Mouse (Mus musculus): Measurements from ENCODE around the gene Mt4. TPM values are rescaled to one million over a fixed set of nuclear protein-coding genes. Genes with fewer than 3 reads are reported as not detected.

Mt4 gene
- polyA plus RNA-seq, 1 experiment from 2014 or later = 0.92 TPM

GRCm38 (mm10) chr8:94183117-94183516, 46.1 kb downstream of the Mt4 start:
- Histone ChIP-seq H3K4me3 (replicated peaks) (peak overlapping the region; percentile 31), H3K27me3 (replicated peaks) (peaks cover 11% of the 10 kb centered on the region; the same call in 1 of the 2 replicates), H3K9ac (no peak overlapping the region), H3K4me1 (peaks cover 19% of the 10 kb centered on the region), H3K9me3 (no peaks in the 10 kb centered on the region), H3K27ac (peak overlapping the region; percentile 85), H3K4me2 (peak overlapping the region; percentile 54), H3K36me3 (no peaks in the 10 kb centered on the region)
- ATAC-seq (ENCODE audit: insufficient read depth, low FRiP score, low read depth) = peak; percentile 71
- WGBS = under 1% methylated on average over 16 of the region's 16 CpGs

- WGBS = 29% methylated on average over 12 of the region's 12 CpGs
- Histone ChIP-seq H3K9me3 (no peaks in the 10 kb centered on the region), H3K4me1 (peaks cover 19% of the 10 kb centered on the region), H3K36me3 (no peaks in the 10 kb centered on the region), H3K4me3 (replicated peaks) (no peak overlapping the region), H3K27me3 (replicated peaks) (peaks cover 9% of the 10 kb centered on the region; the same call in 1 of the 2 replicates), H3K4me2 (peak overlapping the region; percentile 54), H3K27ac (peak overlapping the region; percentile 82), H3K9ac (no peak overlapping the region)
- no peak for ATAC-seq (ENCODE audit: insufficient read depth, low FRiP score, low read depth)
Measured at GRCm38 (mm10) chr8:94184357-94184843, 47.4 kb downstream of the Mt4 start.

- Histone ChIP-seq H3K36me3 (no peaks in the 10 kb centered on the region), H3K4me2 (peak overlapping the region; percentile 35; the same call in 1 of the 2 replicates), H3K27ac (peak overlapping the region; percentile 67; the same call in 1 of the 2 replicates), H3K9me3 (no peaks in the 10 kb centered on the region), H3K4me3 (replicated peaks) (no peak overlapping the region), H3K27me3 (replicated peaks) (peaks cover 9% of the 10 kb centered on the region; the same call in 1 of the 2 replicates), H3K9ac (no peak overlapping the region), H3K4me1 (peaks cover 15% of the 10 kb centered on the region; the same call in 1 of the 2 replicates)
- WGBS = 63% methylated on average over 6 of the region's 6 CpGs
- ATAC-seq (ENCODE audit: insufficient read depth, low FRiP score, low read depth) = no peak
Measured at GRCm38 (mm10) chr8:94185791-94186190, 48.8 kb downstream of the Mt4 start.

GRCm38 (mm10) chr8:94186542-94186941, 49.5 kb downstream of the Mt4 start:
- Histone ChIP-seq H3K4me3 (replicated peaks) (no peak overlapping the region), H3K36me3 (no peaks in the 10 kb centered on the region), H3K9ac (no peak overlapping the region), H3K4me2 (peak overlapping the region; percentile 35), H3K27me3 (replicated peaks) (peaks cover 9% of the 10 kb centered on the region; the same call in 1 of the 2 replicates), H3K4me1 (peaks cover 22% of the 10 kb centered on the region; the same call in 1 of the 2 replicates), H3K9me3 (no peaks in the 10 kb centered on the region), H3K27ac (peak overlapping the region; percentile 67; the same call in 1 of the 2 replicates)
- ATAC-seq (ENCODE audit: insufficient read depth, low FRiP score, low read depth) = peak; percentile 84
- 2% methylated on average over 17 of the region's 17 CpGs for WGBS

- ATAC-seq (ENCODE audit: insufficient read depth, low FRiP score, low read depth) = no peak
- Histone ChIP-seq H3K27ac (0 out of 2 replicates have a peak overlapping the region, but pooled peaks have one; percentile 38), H3K4me3 (replicated peaks) (no peak overlapping the region), H3K9me3 (no peaks in the 10 kb centered on the region), H3K4me1 (peaks cover 22% of the 10 kb centered on the region; the same call in 1 of the 2 replicates), H3K9ac (no peak overlapping the region), H3K27me3 (replicated peaks) (peaks cover 9% of the 10 kb centered on the region; the same call in 1 of the 2 replicates), H3K4me2 (no peak overlapping the region), H3K36me3 (no peaks in the 10 kb centered on the region)
- WGBS = 37% methylated on average over 21 of the region's 21 CpGs
Measured at GRCm38 (mm10) chr8:94187290-94188002, 50.4 kb downstream of the Mt4 start.

Other genes with a start within 250 kb of the Mt4 start
- gene Amfr, start 124.4 kb upstream of the Mt4 start, polyA plus RNA-seq (2015; fragmentation: Nextera tagmentation; extraction: Ambion mirVana) = 48.6 and 51.4 TPM in 2 replicates
- 103 and 106 TPM in 2 replicates for gene Nudt21, start 100.2 kb upstream of the Mt4 start, polyA plus RNA-seq (2015; fragmentation: Nextera tagmentation; extraction: Ambion mirVana)
- 13.2 and 14.2 TPM in 2 replicates for gene Ogfod1, start 100.0 kb upstream of the Mt4 start, polyA plus RNA-seq (2015; fragmentation: Nextera tagmentation; extraction: Ambion mirVana)
- 10.9 and 11.0 TPM in 2 replicates for gene Bbs2, start 38.3 kb upstream of the Mt4 start, polyA plus RNA-seq (2015; fragmentation: Nextera tagmentation; extraction: Ambion mirVana)
- 3.6 and 5.3 TPM in 2 replicates for gene Mt3, start 15.4 kb downstream of the Mt4 start, polyA plus RNA-seq (2015; fragmentation: Nextera tagmentation; extraction: Ambion mirVana)
- gene Mt2, start 35.5 kb downstream of the Mt4 start, polyA plus RNA-seq (2015; fragmentation: Nextera tagmentation; extraction: Ambion mirVana) = 478 and 643 TPM in 2 replicates
- 1,735 and 2,224 TPM in 2 replicates for gene Mt1, start 41.9 kb downstream of the Mt4 start, polyA plus RNA-seq (2015; fragmentation: Nextera tagmentation; extraction: Ambion mirVana)
- gene Nup93, start 77.4 kb downstream of the Mt4 start, polyA plus RNA-seq (2015; fragmentation: Nextera tagmentation; extraction: Ambion mirVana) = 66.1 and 77.3 TPM in 2 replicates
- gene Slc12a3, start 192.0 kb downstream of the Mt4 start, polyA plus RNA-seq (2015; fragmentation: Nextera tagmentation; extraction: Ambion mirVana) = 0.08 and 0.09 TPM in 2 replicates
- 144 and 158 TPM in 2 replicates for gene Herpud1, start 249.2 kb downstream of the Mt4 start, polyA plus RNA-seq (2015; fragmentation: Nextera tagmentation; extraction: Ambion mirVana)

Data from stomach, embryonic 15.5 days (tissue).